In genomic region chr8:44548885-44549284, GRCm38 (mm10) we compare ENCODE assay signal across 15 mouse cellular contexts.
"Had no signal": no experiment of that assay in that cellular context is flagged by ENCODE, and none has a peak within 500 bp of the region (broad histone marks: within the 10 kb centered on the region; RNA-seq: fewer than 3 reads in every experiment).

No protein-coding gene starts in this region.

- H3K9me3 ChIP-seq: limb, embryonic 13.5 days; liver, embryonic 15.5 days; midbrain, embryonic 13.5 days; neural tube, embryonic 15.5 days had no signal

- H3K27me3 ChIP-seq: limb, embryonic 13.5 days; liver, embryonic 15.5 days; midbrain, embryonic 13.5 days; neural tube, embryonic 15.5 days had no signal

- DNase-seq: kidney, postnatal 10 days; kidney, postnatal 4 days; lung, adult 2 months; lung, postnatal 36 days; right cerebral cortex, adult 18-20 months; right cerebral cortex, postnatal 25 days; thymus, postnatal 4 days had no signal

- H3K36me3 ChIP-seq: limb, embryonic 13.5 days; liver, embryonic 15.5 days; midbrain, embryonic 13.5 days; neural tube, embryonic 15.5 days had no signal

- H3K27ac ChIP-seq: layer of hippocampus, adult 2 months; limb, embryonic 13.5 days; liver, embryonic 15.5 days; midbrain, embryonic 13.5 days; neural tube, embryonic 15.5 days; stomach, postnatal 0 days had no signal

- H3K4me1 ChIP-seq: limb, embryonic 13.5 days; liver, embryonic 15.5 days; midbrain, embryonic 13.5 days; neural tube, embryonic 15.5 days had no signal

- H3K4me2 ChIP-seq: limb, embryonic 13.5 days; liver, embryonic 11.5 days; liver, embryonic 15.5 days; midbrain, embryonic 13.5 days; neural tube, embryonic 15.5 days had no signal

- ATAC-seq: lung, postnatal 0 days; midbrain, embryonic 13.5 days had no signal

- H3K4me3 ChIP-seq: layer of hippocampus, adult 2 months; limb, embryonic 13.5 days; liver, embryonic 15.5 days; midbrain, embryonic 13.5 days; neural tube, embryonic 15.5 days had no signal

- H3K9ac ChIP-seq: limb, embryonic 13.5 days; liver, embryonic 15.5 days; midbrain, embryonic 13.5 days; neural tube, embryonic 15.5 days had no signal
